Mouse (Mus musculus): ENCODE measurements around the gene Fkbp14.

Gene Fkbp14

DNA sequence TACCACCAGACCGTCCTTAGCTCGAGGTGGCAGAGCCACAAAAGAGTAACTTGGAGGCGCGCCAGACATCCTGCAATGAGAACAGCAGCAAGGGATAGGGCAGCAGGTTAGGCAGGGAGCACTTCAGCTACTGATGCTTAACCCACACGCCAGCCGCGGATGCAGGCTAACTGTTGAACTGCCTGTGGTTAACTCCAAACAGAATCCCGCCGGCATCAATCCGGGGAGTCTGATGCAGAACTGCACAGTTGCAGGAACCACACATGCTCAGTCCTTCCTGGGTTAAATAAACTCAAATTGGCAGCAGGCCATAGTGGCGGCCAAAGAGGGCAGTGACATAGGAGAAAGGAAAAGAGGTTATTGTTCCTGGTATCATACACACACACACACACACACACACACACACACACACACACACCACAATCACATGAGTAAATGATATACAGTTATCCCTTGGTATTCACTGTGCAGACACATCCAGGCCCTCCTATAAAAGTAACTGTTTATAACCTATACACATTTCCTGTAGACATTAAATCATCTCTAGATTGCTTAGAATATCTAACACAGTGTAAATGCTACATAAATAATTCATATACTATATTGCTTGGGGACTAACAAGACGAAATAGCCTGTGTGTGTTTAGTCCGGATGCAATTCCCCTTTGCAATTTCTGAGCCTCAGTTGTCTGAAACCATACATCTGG lies 48.6 kb downstream of the Fkbp14 start:
- DNase-seq (ENCODE audit: low spot score in 2 of 2) = no peak

DNA sequence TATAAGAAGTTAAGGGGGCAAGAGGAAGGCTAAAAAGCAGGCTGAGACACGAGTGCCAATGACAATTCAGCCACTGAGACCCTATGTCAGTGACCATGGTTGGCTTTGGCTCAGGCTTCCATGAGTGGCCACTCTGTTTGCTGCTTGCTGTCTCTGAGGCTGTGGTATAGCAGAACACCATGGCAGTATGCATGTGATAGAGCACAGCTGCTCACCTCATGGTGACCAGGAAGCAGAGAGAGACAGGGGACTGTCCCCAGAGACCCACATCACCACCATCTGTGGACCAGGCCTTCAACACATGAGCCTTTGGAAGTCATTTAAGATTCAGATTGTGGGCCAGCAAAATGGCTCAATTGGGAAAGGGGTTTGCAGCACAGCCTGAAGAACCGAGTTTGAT lies 53.5 kb downstream of the Fkbp14 start:
- DNase-seq (ENCODE audit: low spot score in 2 of 2) = no peak

DNA sequence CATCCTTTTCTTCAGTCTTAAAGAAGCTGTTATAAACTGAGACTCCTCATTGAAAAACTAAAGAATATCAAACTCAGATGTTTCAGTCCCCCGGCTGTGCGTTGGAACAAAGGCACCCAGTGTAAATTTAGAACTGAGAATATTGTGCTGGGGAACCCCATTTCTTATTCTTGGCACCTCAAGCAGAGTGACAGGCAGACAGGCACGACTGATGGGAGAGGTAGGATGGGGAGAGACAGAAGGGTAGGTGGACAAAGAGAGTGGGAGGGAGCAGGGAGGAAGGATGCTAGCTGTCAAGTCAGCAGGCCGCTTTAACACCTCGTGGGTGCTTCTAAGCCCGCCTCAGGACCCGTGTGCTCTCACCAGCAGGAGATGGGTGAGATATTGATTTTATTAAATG lies 54.3 kb downstream of the Fkbp14 start:
- DNase-seq (ENCODE audit: low spot score in 2 of 2) = no peak

DNA sequence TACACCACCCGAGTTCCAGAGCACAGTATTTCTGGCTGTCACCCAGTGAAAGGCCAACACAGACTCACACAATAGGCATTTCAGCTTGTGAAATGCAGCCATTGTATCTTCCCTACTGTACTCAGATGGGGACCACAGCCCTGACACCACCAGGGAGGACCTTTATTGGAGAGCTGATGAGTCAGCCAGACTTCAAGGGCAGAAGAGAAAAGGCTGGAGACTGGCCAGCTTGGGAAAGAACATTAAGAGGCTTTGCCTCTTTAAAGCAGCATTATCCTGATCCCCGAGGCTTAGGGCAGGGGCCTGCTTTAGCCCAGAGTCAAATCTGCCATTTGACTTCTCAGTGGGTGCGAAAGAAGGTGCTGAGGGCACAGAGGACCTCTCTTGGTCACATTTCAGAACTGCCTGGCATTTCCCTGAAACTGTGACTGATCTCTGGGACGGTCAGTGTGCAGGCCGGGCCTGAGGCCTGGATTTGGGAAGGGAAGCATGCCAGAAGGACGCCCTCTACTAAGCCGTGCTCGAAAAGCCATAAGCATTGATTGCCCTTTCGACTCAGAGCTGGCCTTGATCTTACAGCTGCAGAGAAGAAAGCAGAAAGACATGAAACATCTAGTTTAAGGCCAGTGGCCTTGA lies 56.7 kb downstream of the Fkbp14 start:
- DNase-seq (ENCODE audit: low spot score in 2 of 2) = no peak

DNA sequence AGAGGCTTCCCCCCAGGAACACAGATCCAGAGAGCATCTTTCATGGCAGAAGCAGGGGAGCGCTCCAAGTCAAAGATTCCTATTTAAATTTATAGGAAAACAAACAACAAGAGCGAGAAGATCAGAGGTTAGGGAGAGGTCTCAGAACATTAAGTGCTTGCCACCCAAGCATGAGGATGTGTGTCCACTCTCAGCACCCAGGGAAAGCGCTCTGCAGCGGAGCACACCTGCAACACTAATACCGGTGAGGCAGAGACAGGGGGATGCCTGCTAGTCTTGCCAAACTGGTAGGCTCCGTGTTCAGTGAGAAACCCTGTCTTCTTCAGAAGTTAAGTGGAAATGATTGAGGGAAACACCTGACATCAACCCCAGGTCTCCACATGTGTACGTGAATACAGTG lies 57.7 kb downstream of the Fkbp14 start:
- no peak for DNase-seq (ENCODE audit: low spot score in 2 of 2)

DNA sequence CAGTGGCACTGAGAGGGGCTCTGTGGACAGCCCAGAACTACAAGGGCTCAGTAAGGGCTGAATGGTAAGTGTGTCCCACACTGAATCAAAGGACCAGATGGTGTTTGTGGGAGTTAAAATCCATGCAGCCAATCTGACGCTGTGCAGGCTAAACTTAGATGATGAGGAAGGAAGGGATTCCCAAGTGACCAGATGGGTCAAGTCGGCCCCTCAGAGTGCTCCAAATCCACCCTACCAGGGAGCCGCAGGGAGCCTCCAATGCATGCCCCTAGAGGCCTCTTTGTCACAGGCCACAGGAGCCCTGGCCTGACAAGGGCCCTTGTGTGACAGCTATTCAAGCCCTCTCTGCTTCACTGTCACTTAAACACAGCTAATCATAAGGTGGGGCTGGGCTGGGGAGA lies 58.3 kb downstream of the Fkbp14 start:
- peak in 1 of 2 experiments; percentile 59 for DNase-seq (ENCODE audit: low spot score in 2 of 2)

DNA sequence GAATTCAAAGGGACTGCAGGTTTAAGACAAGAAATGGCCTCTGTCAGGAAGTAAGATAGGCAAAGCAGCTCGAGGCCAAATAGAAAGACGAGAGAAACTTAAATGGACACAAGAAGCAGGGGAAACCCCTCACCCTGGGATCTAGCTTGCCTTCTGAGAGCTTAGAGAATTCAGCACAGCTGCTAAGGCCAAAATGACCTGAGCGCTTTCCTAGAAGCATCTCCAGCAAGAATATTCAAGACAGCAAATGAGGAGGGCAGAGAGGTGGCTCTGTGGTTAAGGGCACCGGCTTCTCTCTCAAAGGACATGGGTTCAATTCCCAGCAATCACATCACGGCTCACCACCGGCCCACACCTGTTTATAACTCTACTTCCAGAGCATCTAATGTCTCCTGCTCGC lies 60.1 kb downstream of the Fkbp14 start:
- no peak for DNase-seq (ENCODE audit: low spot score in 2 of 2)

DNA sequence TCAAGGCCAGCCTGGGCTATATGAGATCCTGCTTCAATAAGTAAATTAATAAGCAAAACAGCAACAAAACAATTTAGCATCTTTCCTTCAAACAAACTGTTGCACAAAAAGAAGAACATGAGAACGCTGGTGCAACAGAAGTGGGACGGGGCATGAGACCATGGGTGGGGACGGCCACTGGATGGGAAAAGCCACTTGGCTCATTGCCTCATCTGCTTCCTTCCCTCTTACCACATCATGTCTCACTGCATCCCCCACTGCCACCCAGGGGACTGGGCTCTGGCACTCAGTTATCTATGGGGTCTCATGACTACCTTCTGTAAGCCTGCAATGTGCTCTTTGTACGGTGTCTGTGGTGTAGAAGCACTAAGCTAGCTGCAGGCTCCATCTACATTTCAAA lies 61.6 kb downstream of the Fkbp14 start:
- DNase-seq (ENCODE audit: low spot score in 2 of 2) = no peak

DNA sequence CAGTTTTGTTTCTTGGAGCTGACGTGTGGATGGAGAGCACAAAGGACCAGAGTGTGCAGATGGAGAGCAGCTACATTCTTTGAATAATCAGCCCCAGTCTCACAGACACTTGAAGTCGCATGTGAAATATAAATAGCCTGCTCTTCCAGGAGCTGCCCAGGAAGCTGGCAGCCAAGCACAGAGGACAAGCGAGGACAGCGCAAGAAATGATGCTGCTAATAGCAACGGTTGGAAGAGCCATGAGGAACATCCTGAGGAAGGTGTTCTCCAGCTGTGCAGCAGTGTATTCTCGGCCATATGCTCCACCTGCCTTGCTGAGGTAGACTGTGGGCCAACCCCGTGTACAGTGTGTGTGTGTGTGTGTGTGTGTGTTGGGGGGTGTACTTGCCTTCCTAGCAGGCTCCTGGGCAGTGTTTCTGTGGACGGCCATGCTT lies 66.0 kb downstream of the Fkbp14 start:
- peak in 1 of 2 experiments; percentile 62 for DNase-seq (ENCODE audit: low spot score in 2 of 2)

DNA sequence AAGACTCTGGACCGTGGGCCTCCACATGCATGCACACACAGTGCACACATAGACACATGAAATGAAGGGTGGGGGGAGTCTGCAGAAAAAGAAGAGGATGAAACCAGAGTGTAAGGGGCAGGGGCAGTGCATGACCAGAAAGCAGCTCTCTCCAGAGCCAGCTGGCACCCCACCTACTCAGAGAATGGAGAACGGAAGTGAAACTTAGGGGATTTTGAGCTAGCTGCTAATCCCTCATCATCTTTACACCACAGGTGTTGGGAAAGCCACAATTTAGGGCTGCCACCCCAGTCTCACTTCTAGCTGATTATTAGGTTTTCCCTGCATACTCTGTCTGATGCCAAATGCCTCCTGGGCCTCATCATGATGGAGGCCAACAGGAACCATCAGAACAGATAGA lies 66.9 kb downstream of the Fkbp14 start:
- no peak for DNase-seq (ENCODE audit: low spot score in 2 of 2)

DNA sequence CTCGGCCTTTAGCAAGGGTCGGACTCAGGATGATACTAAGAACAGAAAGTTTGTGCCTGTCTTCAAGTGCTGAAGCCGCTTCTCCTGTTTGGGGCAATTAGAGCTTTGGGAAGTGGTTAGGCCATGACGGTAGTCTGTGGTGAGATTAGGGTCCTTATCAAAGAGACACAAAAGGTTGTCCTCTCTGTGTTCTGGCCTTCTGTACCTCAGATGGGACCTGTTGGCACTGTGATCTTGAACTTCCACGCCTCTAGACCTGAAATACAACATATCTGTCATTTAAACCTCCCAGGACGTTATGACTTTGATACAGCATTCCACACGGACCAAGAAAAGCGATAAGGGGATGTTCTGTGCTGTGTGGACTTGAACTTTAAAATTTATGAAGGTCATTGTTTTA lies 68.4 kb downstream of the Fkbp14 start:
- DNase-seq (ENCODE audit: low spot score in 2 of 2) = no peak

Data from frontal cortex, postnatal 36 days (tissue).